Mouse (Mus musculus): ENCODE data around the gene Stk25.

DNA sequence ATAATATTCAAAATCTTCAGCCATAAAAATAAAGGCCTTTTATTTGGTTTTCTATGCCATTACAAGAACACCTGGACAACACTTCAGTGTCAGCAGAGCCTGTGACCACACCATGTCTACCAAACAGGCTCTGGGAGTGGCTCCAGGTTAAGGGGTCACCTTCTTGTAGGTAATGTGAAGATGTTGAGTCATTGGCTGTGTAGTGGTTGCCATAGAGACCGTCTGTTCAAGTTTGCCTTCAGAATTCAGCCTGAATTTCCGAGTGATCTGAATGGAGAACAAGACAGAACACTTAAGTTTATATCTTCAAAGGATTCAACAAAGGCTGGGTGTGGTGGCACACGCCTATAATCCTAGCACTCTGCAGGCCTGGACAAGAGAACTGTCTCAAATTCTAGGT is 46.9 kb upstream of the Stk25 start:
- TF ChIP-seq EP300 (IDR thresholded peaks at IDR 0.05; ENCODE audit: low read depth) (no peak), CTCF (IDR thresholded peaks at IDR 0.05; ENCODE audit: low read depth) (no peak)

Measured in liver, embryonic 14.5 days (tissue).